Mouse (Mus musculus) ovary, adult 18-20 months (tissue): ENCODE results near the gene Zfp599.
"Not testable (repeated sequence)": the region's sequence is repeated elsewhere in the genome, so short reads cannot be mapped to it uniquely, and the experiment has no call there.

Experiments used
- DNase-seq: peaks from one replicate; pipeline ENCODE4 v3.0.0; 2022; ENCODE audit warnings: low spot score, mixed read lengths

Gene Zfp599

GRCm38 (mm10) chr9:22259184-22260091, at the start of gene Zfp599:
Gene Zfp599 (minus strand): TSS chr9:22259895.
- DNase-seq: peak; percentile 32

GRCm38 (mm10) chr9:22307920-22308262, 48.2 kb upstream of the Zfp599 start:
- not testable (repeated sequence) for DNase-seq

- peak; percentile 90 for DNase-seq
Observed at GRCm38 (mm10) chr9:22307156-22307919, 47.6 kb upstream of the Zfp599 start, which contains the start of gene Zfp810. Gene Zfp810 (minus strand): TSS chr9:22307648.

GRCm38 (mm10) chr9:22306726-22307125, 47.0 kb upstream of the Zfp599 start:
- no peak for DNase-seq

GRCm38 (mm10) chr9:22302199-22302598, 42.5 kb upstream of the Zfp599 start:
- DNase-seq: no peak

GRCm38 (mm10) chr9:22278733-22279132, 19.0 kb upstream of the Zfp599 start:
- no peak for DNase-seq

GRCm38 (mm10) chr9:22268886-22269285, 9.2 kb upstream of the Zfp599 start:
- DNase-seq: no peak

- no peak for DNase-seq
Observed at GRCm38 (mm10) chr9:22262611-22263010, 2.9 kb upstream of the Zfp599 start.

GRCm38 (mm10) chr9:22261594-22261993, 1.9 kb upstream of the Zfp599 start:
- DNase-seq: no peak

- DNase-seq: no peak
Observed at GRCm38 (mm10) chr9:22260092-22260422, 362 bp upstream of the Zfp599 start.

GRCm38 (mm10) chr9:22258784-22259183, 911 bp downstream of the Zfp599 start:
- DNase-seq: no peak

GRCm38 (mm10) chr9:22256579-22256978, 3.1 kb downstream of the Zfp599 start:
- no peak for DNase-seq

GRCm38 (mm10) chr9:22244242-22244641, 15.5 kb downstream of the Zfp599 start:
- no peak for DNase-seq

GRCm38 (mm10) chr9:22240001-22240400, 19.7 kb downstream of the Zfp599 start:
- DNase-seq: no peak

GRCm38 (mm10) chr9:22230556-22230955, 29.1 kb downstream of the Zfp599 start:
- no peak for DNase-seq

- no peak for DNase-seq
Observed at GRCm38 (mm10) chr9:22230061-22230460, 29.6 kb downstream of the Zfp599 start.

- no peak for DNase-seq
Observed at GRCm38 (mm10) chr9:22229386-22230026, 30.2 kb downstream of the Zfp599 start.

- peak; percentile 15 for DNase-seq
Observed at GRCm38 (mm10) chr9:22226846-22227245, 32.8 kb downstream of the Zfp599 start.

GRCm38 (mm10) chr9:22226389-22226673, 33.4 kb downstream of the Zfp599 start:
- DNase-seq: not testable (repeated sequence)

GRCm38 (mm10) chr9:22225581-22226388, 33.9 kb downstream of the Zfp599 start, which contains the start of gene Zfp809:
Gene Zfp809 (plus strand): TSS chr9:22225714.
- DNase-seq: peak; percentile 97

- DNase-seq: no peak
Observed at GRCm38 (mm10) chr9:22224536-22225503, 34.9 kb downstream of the Zfp599 start.
